Mouse (Mus musculus) G1E (cell line): ENCODE results near the gene Sh3rf3.

Experiments used
- CTCF ChIP-seq: IDR thresholded peaks from 2 replicates; pipeline ENCODE4 v1.5.1; 2012; ENCODE audit warnings: low read depth, low read length, inconsistent platforms, mixed read lengths
- GATA1 ChIP-seq: IDR thresholded peaks from 2 replicates; pipeline ENCODE4 v1.6.1; 2012; ENCODE audit warnings: borderline replicate concordance, low read length, inconsistent platforms, mixed read lengths
- TAL1 ChIP-seq: conservative IDR thresholded peaks from 2 replicates; pipeline ENCODE4 v1.6.1; 2012; ENCODE audit warnings: low read depth, low read length, inconsistent platforms, mixed read lengths

GRCm38 (mm10) chr10:59090622-59090971, 277.4 kb downstream of the Sh3rf3 start:
- no peak for TF ChIP-seq CTCF
- no peak for TF ChIP-seq TAL1
- TF ChIP-seq GATA1 = no peak
